Mouse (Mus musculus) kidney, postnatal 14 days (tissue): Measurements from ENCODE around the gene Samd10.
A peak's percentile ranks its signal among the peaks of the same experiment; 100 is the strongest.

Source experiments
- DNase-seq: peaks from one replicate; pipeline ENCODE4 v3.0.0; 2022; ENCODE audit warnings: mixed read lengths

Samd10 gene

DNA sequence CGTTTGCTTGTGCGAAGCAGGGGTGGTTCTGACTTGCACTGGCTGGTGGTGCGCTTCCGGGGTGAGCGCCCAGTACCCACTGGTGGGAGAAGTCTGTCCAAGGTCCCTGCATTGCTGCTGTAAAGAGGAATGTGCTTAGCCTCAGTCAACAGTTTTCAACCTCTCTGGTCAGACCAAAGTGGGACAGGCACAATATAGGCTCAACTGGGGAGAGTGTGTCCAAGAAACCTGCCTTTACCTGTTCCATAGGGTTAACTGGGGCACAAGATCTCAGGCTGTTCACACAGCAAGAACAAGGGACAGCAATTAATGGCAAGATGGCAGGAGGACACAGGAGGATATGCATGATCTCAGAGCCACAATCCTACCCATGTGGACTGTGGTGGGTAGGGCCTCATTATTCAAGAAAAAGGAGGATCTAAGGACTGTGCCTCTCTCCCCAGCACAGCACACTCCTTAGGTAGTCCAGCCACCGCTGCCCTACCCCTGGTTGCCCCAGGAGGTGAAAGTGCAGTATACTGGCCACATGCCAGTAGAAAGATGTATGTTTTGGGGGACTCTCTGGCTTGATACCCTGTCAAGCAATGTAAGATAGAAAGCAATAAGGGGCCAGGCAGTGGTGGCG lies 24.0 kb downstream of the Samd10 start:
- DNase-seq, result no peak

DNA sequence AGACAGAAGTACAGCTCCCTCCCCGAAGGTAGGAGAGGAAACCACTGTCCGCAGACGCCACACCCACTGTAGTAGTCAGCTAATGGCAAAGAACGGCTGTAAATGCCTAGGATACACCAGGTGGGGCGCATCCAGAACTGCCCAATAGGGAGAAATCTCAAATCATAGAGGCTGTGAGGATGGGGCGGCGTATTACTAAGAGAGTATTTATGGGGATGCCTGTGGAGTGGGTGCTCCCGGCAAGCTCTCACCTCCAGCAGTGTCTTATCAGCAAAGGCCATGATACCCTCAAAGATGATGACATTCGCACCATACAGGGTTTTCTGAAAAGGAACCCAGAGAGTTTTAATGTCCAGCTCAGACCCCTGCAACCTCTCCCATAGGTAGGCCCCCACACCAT lies 25.1 kb downstream of the Samd10 start:
- DNase-seq, result no peak

DNA sequence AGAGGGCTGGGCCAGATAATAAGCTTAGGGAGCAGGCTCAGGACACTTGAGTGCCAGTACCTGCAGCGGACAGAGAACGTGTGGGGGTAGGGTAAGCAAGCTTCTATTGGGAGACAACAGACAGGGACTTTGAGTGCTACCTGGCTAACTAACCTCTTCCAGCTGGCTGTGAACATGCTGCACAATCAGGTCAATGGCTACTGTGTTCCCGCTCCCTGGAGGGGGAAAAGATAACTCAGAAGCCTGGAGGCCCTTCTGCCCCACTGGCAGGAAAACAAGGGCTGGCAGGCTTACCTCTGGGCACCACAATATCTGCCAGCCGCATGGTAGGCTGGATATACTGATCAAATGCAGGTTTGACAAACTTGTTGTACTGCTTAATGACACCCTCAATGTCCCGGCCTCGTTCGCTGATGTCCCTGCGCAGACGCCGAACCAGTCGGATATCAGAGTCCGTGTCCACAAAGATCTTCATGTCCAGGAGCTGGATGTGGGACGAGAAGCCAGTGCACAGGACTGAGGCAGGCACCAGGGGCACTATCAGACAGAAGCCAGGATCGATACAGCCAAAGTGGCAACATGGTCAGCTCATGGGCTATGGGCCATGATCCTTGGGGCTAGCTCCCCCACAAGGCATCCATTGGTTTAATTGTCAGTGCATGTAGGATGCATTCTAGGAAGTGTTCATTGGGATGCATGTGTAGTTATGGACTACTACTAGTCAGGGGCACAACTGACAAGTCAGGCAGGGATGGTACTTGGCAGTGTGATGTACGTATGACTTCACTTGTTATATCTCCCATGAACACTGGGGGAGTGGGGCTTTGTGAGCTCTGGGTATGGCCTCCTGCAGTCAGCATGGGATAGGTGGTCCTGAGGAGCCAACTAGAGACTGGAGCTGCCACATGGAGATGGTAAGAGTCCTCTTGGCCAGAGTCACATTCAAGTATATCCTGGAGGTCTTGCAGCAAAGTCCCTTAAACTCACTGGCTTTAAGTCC lies 25.8 kb downstream of the Samd10 start:
- no peak for DNase-seq

DNA sequence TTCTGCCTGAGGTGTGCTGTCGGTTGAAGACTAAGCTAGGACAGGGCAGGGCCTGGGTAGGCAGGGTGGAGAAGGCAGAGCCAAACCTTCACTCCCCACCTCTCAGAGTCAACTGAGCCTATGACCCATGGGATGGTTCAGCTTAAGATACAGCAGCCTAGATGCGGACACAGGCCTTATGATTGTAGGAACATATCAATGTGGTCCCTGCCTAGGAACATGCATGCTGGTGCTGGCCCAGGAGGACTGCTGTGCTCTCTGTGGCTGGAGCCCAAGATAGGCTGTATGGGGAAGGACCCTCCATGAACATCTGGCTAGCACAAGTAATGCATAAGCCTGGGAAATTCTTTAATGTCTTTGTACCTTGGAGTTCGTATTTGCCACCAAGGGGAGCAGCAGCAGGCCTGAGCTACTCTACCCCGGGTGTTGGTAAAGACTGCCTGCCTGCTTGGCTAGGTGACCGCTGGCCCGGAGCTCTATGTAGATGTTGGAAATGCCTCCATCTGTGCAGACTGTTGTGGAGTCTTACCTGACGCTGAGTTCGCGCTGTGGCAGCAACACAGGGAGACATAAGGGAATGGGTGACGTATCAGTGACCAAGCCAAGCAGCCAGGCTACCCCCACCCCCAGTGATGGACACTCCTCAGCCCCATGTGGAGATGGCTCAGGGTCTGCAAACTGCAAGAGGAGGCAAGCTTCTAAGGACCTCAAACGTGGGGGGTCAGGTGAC lies 26.9 kb downstream of the Samd10 start:
- DNase-seq, result no peak

DNA sequence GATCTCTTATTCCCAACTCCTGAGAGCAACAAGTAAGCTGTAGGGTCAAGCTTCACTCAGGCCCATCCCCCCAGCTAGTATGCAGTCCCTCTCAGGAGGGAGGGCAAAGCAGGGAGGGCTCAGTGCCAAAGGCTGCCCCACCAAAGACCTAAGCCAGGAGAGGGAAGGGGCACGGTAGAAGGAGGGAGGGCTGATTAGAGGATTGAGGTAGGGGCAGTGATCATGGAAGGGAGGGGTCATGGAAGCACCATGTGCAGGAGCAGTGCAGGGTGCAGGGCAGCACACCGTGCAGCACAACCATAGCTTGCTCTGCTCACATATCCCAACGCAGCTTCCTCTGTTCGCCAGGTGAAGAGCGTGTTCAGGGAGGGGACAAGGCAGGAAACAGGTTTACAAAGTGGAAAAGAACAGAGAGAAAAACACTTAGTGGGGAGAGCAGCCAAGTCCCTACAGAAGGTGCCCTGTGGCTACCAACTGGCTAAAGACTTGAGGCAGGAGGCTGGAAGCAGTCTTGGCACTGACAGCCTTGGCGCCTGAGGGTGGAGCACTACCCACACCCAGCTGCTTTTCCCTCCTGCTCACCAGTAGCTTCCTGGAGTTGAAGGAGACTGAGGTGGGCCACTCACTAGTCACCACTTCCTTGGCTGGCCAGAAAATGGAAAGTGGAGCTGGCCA lies 28.0 kb downstream of the Samd10 start:
- DNase-seq, result no peak

DNA sequence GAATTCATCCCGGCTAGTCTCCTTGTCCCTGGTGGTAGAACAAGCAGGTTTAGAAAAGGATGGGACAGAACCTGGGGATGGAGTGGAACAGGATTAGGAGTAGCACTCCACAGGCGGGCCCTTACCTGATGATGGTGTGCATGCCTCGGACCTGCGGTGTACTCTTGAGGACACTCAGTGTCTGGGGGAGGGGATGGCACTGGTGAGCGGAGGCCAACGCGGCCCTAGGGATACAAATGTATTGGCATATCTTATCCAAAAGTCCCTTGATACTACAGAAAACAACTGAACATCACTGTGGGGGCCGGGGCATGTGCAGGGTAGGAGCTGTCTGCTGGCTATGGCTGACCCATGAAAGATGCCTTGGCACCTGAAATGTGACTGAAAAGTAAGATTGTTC lies 28.6 kb downstream of the Samd10 start:
- no peak for DNase-seq

DNA sequence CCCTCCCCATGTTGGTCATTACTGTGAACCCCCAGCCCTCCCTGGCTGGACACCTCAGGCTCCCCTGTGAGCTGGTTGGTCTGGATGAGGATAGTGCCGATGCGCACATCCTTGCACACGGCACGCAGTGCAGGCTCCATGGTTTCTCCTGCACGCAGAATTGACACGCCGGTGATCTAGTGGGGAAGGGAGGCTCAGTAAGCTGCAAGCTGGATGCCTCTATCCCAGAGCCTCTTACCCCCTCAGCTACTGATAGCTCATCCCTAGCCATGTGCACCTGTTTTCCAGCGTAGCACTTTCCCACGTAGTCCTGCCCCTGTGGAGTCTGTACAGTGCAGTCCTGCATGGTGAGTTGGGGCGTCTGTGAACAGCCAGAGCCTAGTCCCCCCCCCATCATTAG lies 29.2 kb downstream of the Samd10 start:
- no peak for DNase-seq

DNA sequence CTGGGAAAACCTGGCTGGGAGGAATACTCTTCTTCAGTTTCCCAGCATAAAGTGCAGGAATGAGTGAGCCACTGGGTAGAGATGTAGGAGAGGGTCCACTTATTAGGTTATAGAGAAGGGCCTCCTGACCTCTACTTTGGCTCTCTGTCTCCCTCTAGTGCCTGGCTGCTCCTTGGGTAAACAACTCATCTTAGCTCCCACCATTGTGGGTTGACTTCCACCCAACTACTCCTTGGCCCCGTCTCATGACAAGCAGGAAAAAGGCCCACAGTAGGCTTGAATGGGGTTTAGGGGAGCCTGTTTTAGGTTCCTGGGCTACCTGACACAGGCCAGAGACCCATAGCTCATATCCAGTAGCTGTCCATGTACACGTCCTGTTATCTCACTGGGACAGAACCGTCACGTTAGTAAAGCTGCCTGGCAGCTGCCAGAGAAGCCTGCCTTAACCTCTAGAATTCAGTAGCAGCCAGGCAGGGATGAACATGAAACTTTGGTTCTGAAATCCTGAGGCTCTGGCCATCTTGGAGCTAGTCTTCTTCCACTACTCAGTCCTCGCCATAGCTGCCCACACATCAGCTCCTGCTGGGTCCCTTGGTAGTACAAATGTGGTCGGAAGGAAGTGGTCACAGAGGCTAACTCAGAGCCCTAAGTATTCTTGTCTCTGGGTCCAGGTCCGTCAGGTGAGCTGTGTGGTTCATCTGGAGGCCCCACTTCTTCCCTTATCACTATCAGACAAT lies 30.6 kb downstream of the Samd10 start:
- DNase-seq, result peak; percentile 61

DNA sequence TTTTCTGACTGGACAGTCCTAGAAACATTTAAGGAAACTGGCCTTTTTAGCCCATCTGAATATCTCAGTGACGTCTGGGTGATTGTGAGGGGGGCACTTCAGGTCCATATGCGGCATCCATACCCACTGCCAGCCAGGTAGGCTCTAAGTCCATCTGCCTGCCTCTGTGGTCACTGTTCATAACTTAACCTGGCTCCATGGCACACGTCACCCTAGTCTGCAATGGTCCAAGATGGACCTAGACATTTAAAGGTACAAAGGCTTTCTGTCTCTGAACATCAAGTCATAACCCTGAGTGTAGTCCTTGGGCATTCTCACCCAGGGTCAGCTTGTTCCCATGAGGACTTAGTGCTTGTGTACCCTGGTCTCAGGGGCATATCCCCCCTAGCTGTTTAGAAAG lies 31.7 kb downstream of the Samd10 start:
- no peak for DNase-seq

DNA sequence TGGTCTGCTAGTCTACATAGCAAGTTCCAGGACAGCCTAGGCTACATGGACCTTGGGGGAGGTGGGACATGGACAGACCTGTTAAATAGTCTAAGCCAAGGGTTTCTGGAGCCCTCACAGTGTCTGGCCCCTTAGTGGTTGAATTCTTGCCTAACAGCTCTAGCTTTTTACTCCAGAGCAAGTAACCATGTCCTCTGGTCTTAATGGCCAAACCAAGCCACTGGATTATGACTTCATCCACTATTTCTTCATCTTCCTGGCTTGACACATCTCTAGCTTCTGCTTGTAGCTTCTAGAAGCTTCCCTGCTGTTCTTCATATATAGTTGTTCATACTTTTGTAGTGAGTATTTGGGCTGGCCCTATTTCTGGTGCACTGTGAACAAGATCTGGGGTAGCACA lies 45.2 kb downstream of the Samd10 start:
- no peak for DNase-seq

DNA sequence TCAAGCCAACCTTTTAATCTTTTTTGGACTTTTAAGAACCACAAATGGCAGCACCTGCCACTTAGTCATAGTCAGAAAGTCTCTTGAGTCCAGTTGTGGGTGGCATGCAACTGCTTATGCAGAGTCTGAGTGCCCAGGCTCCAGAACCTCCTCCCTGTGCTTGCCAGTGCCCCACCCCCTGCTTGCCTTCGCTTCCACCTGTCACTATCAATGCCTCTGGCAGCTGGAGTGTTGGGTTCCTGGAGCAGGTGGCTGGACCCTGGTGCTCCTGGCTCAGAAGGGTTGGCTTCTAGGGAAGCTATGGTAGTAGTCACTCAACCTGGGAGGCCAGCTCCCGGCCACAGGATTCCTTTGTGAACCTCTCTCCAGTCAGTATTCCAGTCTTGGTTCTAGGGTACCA lies 48.8 kb downstream of the Samd10 start:
- DNase-seq, result no peak

DNA sequence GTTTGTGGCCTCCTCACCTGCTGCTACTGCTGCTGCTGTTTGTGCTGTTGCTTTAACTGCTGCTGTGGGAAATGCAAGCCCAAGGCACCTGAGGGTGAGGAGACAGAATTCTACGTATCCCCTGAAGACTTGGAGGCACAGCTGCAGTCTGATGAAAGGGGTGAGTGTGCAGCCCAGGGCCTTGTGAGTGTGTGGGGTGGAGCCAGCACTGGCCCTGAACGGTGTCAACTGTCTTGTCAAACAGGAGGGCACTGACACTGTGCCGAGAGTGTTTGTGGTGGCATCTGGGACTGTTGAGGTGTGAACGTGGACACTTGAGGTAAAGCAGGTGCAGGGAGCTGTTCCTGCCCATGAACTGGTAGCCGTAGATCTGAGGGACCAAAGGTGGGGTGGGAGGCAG lies 50.3 kb downstream of the Samd10 start:
- no peak for DNase-seq

DNA sequence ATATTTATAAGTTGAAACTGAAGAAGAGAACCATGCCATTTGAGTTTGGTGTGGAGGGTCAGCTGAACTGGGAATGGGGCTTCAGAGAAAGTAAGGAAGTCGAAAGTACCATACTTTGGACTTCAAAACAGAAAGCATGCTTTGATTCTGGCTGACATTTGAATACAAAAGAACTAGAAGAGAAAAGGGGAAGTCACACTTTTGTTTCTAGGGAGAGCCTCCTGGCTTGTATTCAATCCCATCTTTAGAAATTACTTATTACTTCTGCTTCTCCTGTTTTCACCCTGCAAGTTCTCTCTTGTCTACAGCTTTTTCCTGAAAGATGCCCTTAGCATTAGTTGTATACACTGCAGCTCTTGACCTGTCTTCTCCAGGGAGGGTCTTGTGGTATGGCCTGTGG lies 50.8 kb downstream of the Samd10 start:
- no peak for DNase-seq

DNA sequence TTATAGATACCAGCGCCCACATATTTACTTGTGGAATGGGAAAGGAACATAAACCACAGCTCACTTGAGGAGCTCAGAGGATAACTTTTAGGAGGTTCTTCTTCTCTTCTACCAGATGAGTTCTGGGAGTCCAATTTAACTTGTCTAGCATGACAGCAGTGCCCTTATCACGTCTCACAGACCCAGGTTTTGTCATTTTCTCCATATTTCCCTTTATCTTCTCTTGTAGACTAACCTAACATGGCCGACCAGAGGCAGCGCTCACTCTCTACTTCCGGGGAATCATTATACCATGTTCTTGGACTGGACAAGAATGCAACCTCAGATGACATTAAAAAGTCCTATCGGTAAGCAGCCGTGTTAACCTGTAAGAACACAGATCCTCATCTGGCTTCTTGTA lies 52.9 kb downstream of the Samd10 start:
- DNase-seq, result no peak
